Mouse (Mus musculus) mesoderm, embryonic 11.5 days (tissue): ENCODE measurements around the gene Smpdl3b.
A peak's percentile ranks its signal among the peaks of the same experiment; 100 is the strongest.
"Not testable (repeated sequence)": the region's sequence is repeated elsewhere in the genome, so short reads cannot be mapped to it uniquely, and the experiment has no call there.

ENCODE experiments used
- DNase-seq: peaks from one replicate; pipeline ENCODE4 v3.0.0-alpha.2; 2012; ENCODE audit warnings: low read depth, low spot score

Gene Smpdl3b

DNA sequence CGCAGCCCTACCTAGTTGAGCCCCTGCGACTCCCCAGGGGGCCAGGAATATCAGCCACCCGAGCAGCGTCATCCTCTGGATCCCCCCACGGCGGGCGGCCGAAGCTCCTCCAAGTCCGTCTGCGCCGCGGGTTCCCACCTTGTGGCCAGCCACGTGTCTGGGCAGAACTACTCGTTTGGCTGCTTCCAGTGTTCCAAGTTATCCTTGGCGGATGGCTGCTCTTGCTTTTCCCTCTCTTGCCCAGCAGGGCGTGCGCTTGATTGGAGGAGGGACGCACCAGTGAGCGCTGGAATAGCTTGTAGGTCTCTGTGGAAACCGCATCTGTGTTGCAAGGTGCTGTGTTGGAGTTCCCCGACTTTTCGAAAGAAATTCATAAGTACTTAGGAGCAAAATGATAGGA lies at the start of gene Smpdl3b:
TSS of gene Smpdl3b (minus strand) at position 279 of the 400 bp plus-strand sequence.
- DNase-seq: peak; percentile 86

GRCm38 (mm10) chr4:132806620-132807191 lies 49.7 kb upstream of the Smpdl3b start:
- DNase-seq: no peak

- DNase-seq: no peak
Observed at GRCm38 (mm10) chr4:132805599-132806197, 48.6 kb upstream of the Smpdl3b start.

GRCm38 (mm10) chr4:132805146-132805545 lies 48.1 kb upstream of the Smpdl3b start:
- no peak for DNase-seq

DNA sequence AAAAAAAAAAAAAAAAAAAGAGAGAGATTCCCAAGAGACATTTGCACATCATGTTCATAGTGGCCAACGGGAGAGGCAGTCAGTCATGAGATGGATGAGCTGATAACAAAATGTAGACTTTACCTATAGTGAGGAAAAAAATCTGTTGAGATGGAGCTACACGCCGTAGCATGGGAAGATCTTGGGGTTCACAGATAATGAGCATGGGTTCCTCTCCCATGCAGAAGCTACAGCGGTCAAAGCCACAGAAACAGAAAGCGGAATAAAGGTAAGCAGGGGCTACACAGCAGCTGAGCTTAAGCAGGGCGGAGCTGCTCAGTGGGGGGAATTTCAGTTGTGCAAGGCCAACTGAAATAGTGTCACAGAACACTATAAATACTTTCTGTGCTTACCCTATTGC lies 47.3 kb upstream of the Smpdl3b start:
- no peak for DNase-seq

GRCm38 (mm10) chr4:132803876-132804275 lies 46.8 kb upstream of the Smpdl3b start:
- DNase-seq: no peak

GRCm38 (mm10) chr4:132803212-132803611 lies 46.2 kb upstream of the Smpdl3b start:
- DNase-seq: no peak

GRCm38 (mm10) chr4:132802171-132802637 lies 45.2 kb upstream of the Smpdl3b start:
- no peak for DNase-seq

DNA sequence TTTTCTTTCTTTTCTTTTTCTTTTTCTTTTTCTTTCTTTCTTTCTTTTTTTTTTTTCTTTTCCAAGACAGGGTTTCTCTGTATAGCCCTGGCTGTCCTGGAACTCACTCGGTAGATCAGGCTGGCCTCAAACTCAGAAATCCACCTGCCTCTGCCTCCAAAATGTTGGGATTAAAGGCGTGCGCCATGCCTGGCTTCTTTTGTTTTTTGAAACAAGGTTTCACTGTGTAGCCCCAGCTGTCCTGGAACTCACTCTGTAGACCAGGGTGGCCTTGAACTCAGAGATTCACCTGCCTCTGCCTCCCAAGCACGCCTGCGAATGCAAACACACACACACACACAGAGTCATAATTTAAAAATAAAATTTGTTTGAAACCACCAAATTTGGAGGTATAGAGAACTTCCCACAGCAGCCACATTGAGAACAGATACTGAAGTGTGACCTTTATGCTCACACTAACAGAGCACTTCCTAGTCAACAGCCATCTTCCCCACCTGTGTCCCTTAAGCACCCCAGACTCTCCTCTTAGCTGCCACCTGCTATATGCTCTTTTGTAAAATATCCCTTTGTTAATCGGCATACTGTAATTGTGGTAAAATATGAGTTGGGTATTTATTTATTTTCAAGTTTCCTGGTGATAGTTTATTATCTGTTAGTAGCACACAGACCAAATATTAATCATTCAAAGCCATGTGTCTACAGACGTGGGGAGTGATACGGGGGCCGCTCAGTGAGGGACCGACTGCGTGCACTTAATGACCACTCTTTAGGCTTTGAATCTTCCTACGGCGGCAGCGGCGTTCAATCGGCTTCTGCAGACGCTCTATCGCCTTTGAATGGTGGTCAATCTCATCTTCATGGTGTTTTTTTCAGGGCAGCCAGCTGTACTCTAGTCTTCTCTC lies 44.4 kb upstream of the Smpdl3b start:
- DNase-seq: no peak

DNA sequence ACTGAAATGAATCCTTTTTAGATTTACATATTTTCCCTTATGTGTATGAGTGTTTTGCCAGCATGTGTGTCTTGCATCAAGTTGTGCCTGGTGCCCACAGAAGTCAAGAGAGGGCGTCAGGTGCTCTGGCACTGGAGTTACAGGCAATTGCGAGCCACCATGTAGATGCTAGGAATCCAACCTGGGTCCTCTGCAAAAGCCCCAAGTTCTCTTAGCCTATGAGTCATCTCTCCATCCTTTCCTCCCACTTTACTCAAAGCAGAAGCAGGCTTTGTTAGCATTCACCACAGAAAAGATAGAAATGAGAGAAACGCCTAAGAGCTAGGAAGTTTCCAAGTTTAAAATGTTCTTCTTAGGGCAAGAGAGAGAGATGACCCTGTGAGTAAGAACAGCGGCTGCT lies 42.8 kb upstream of the Smpdl3b start:
- DNase-seq: no peak

- DNase-seq: not testable (repeated sequence)
Observed at GRCm38 (mm10) chr4:132798666-132799065, 41.6 kb upstream of the Smpdl3b start.

- DNase-seq: no peak
Observed at GRCm38 (mm10) chr4:132798028-132798427, 41.0 kb upstream of the Smpdl3b start.

DNA sequence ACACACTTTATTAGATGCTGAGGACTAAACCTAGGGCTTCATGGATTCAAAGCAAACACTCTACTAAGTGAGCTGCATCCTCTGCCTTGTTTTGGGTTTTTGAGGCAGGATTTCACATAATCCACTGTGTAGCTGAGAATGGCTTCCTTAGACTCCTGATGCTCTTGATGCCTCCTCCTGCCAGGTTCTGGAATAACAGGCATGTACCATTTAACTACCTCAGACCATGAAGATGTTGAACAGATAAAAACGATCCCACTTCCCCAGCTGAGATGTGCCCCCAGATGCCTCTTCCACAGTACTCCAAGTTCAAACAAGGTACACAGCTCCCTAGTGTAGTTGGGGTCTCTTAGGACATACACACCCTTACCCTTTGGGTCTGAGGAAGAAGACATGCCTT lies 40.4 kb upstream of the Smpdl3b start:
- no peak for DNase-seq

- DNase-seq: peak; percentile 66
Observed at GRCm38 (mm10) chr4:132796196-132796886, 39.3 kb upstream of the Smpdl3b start, which contains the start of gene Themis2. TSS of gene Themis2 (minus strand) at chr4:132796387.

DNA sequence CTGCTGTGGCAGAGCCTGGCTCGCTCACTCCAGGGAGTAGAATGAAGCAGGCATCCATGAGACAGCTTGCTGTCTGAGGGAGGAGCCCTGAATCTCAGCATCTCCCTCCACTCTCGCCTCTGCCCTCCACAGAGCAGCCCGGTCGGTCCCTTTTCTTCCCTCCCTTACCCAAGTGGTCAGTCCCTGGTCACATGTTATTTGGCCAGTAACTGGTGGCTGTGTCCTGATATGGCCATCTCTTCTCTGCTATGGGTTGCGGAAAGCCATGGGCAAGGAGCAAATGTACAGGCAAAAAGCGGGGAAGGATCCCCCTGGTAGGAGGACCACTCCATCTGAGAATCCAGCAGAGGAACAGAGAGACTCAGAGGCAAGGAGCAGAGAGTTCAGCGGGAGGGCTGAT lies 38.1 kb upstream of the Smpdl3b start:
- DNase-seq: no peak

DNA sequence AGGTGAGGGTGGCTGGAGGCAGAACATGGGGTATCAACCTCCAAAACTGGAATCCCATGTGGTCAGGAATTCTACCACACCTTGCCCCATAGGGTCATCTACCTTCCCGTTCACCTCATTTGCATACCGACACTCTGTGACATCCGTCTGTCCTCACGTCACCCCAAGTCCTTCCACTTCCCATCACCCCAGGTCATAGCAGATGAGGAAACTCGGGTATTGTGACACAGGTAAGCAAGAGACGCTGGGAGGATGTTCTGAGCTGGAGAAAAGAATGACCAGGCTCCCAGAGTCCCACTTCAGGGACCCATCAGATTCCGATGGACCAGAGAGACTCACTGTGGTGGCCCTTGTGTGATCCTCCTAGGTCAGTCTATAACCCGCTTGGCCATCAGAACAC lies 37.7 kb upstream of the Smpdl3b start:
- no peak for DNase-seq

GRCm38 (mm10) chr4:132794028-132794427 lies 37.0 kb upstream of the Smpdl3b start:
- no peak for DNase-seq

- DNase-seq: not testable (repeated sequence)
Observed at GRCm38 (mm10) chr4:132793322-132794004, 36.4 kb upstream of the Smpdl3b start.

GRCm38 (mm10) chr4:132789731-132790130 lies 32.7 kb upstream of the Smpdl3b start:
- DNase-seq: no peak

DNA sequence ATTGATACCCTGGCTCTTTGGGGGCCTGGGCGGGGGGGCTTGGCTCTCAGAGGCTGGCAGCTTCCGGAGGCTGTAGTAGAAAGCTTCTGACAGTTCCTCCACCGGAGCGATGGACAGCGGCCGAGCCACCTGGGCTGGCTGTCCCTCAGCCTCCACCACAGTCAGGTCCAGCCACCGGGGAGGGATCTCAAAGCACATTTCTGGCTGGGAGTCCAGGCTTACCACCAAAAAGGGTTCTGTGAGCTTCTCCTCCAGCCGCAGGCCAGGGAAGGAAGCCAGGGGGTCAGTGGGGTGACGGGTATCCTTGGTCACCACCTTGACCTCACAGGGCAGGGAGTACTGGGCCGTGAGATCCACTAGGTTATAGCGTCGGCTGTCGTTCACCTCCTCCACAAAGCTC lies 28.2 kb upstream of the Smpdl3b start:
- no peak for DNase-seq

DNA sequence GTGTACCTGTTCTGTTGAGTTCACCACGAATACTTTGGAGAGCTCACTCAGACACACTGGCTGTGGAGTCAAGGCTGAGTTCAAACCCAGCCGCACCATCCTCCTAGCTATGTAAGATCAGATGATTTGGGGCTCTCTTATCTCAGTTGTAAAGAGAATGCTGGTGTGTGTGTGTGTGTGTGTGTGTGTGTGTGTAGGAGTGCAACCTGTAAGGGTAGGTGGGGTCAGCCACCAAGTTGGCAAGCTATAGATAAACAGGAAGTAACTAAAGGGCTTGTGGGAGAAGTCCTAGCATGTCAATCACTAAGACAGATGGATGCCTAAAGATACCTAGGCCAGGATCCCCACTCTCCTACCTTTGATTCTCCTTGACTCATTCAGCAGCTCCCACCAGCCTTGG lies 26.7 kb upstream of the Smpdl3b start:
- no peak for DNase-seq
